Mouse (Mus musculus) hindbrain, embryonic 13.5 days (tissue): ENCODE results near the gene Ntn3. TPM values are rescaled to one million over a fixed set of nuclear protein-coding genes. Genes with fewer than 3 reads are reported as not detected.

Experiments used
- ATAC-seq: fragments of 200-750 bp; cut with Nextera tagmentation; 2 replicates; pipeline ENCODE4 v1.8.0; 2017; ENCODE audit warnings: moderate TSS enrichment; ENCODE audit not compliant: low FRiP score
- H3K27ac ChIP-seq: fragments of 300-500 bp; sonication (generic); 2 replicates; pipeline ENCODE4 v1.5.1; 2015; ENCODE audit warnings: inconsistent platforms, mild to moderate bottlenecking, moderate library complexity
- H3K27me3 ChIP-seq: fragments of 300-500 bp; sonication (generic); 2 replicates; pipeline ENCODE4 v1.6.1; 2015; ENCODE audit warnings: mild to moderate bottlenecking, inconsistent platforms
- H3K36me3 ChIP-seq: fragments of 300-500 bp; sonication (generic); 2 replicates; pipeline ENCODE4 v1.6.1; 2015; ENCODE audit warnings: mild to moderate bottlenecking, inconsistent platforms
- H3K4me1 ChIP-seq: fragments of 300-500 bp; sonication (generic); replicated peaks from 2 replicates; pipeline ENCODE4 v1.6.1; 2015; ENCODE audit warnings: inconsistent platforms
- H3K4me2 ChIP-seq: fragments of 300-500 bp; sonication (generic); 2 replicates; pipeline ENCODE4 v1.6.1; 2015; ENCODE audit warnings: inconsistent platforms, mild to moderate bottlenecking, moderate library complexity
- H3K4me3 ChIP-seq: fragments of 300-500 bp; sonication (generic); 2 replicates; pipeline ENCODE4 v1.5.1; 2015; ENCODE audit warnings: mild to moderate bottlenecking, inconsistent platforms
- H3K9ac ChIP-seq: fragments of 300-500 bp; sonication (generic); 2 replicates; pipeline ENCODE4 v1.6.1; 2015; ENCODE audit warnings: mild to moderate bottlenecking, inconsistent platforms
- H3K9me3 ChIP-seq: fragments of 300-500 bp; sonication (generic); 2 replicates; pipeline ENCODE4 v1.6.1; 2016; ENCODE audit warnings: inconsistent platforms
- WGBS: fragments of 180-500 bp; shearing (Covaris S2); methylation state at CpG from one replicate; pipeline ENCODE4 v1.1.7; 2015; 5-methylcytosine and 5-hydroxymethylcytosine counted together
- polyA plus RNA-seq: library from polyadenylated mRNA; unstranded; fragments of >200 nt; fragmentation: Nextera tagmentation; extraction: Ambion mirVana; gene quantifications from 2 replicates; pipeline ENCODE4 v1.2.1, GENCODE M21; 2015

Gene Ntn3
- polyA plus RNA-seq, 1 experiment from 2014 or later = 4.2 TPM

- no peak for ATAC-seq
- WGBS = 68% methylated on average over 15 of the region's 15 CpGs
- Histone ChIP-seq H3K9ac (peak overlapping the region; percentile 47; the same call in 1 of the 2 replicates), H3K9me3 (no peaks in the 10 kb centered on the region), H3K36me3 (no peaks in the 10 kb centered on the region), H3K4me1 (peaks cover 19% of the 10 kb centered on the region), H3K4me3 (no peak overlapping the region), H3K27me3 (no peaks in the 10 kb centered on the region), H3K4me2 (no peak overlapping the region), H3K27ac (no peak overlapping the region)
Observed at GRCm38 (mm10) chr17:24197032-24197824, 12.1 kb downstream of the Ntn3 start.

GRCm38 (mm10) chr17:24195349-24195748 lies 14.0 kb downstream of the Ntn3 start:
- peaks cover 14% of the 10 kb centered on the region for H3K4me1 ChIP-seq
- 67% methylated on average over 2 of the region's 2 CpGs for WGBS

GRCm38 (mm10) chr17:24193769-24194168 lies 15.6 kb downstream of the Ntn3 start:
- Histone ChIP-seq H3K4me1 (peaks cover 11% of the 10 kb centered on the region), H3K9me3 (no peaks in the 10 kb centered on the region), H3K9ac (no peak overlapping the region), H3K4me3 (no peak overlapping the region), H3K4me2 (no peak overlapping the region), H3K36me3 (peaks cover 3% of the 10 kb centered on the region; the same call in 1 of the 2 replicates), H3K27ac (no peak overlapping the region), H3K27me3 (no peaks in the 10 kb centered on the region)
- ATAC-seq = no peak
- 90% methylated on average over 5 of the region's 5 CpGs for WGBS

More at GRCm38 (mm10) chr17:24195349-24195748, 14.0 kb downstream of the Ntn3 start:
- Histone ChIP-seq H3K27ac (no peak overlapping the region), H3K9me3 (no peaks in the 10 kb centered on the region), H3K27me3 (no peaks in the 10 kb centered on the region), H3K4me2 (no peak overlapping the region), H3K36me3 (no peaks in the 10 kb centered on the region), H3K4me3 (no peak overlapping the region), H3K9ac (peak overlapping the region; percentile 29; the same call in 1 of the 2 replicates)
- ATAC-seq = no peak

GRCm38 (mm10) chr17:24193268-24193667 lies 16.1 kb downstream of the Ntn3 start:
- Histone ChIP-seq H3K4me2 (no peak overlapping the region), H3K9me3 (no peaks in the 10 kb centered on the region), H3K4me1 (peaks cover 11% of the 10 kb centered on the region), H3K36me3 (peaks cover 7% of the 10 kb centered on the region; the same call in 1 of the 2 replicates), H3K27me3 (no peaks in the 10 kb centered on the region), H3K27ac (no peak overlapping the region), H3K4me3 (no peak overlapping the region), H3K9ac (no peak overlapping the region)
- no peak for ATAC-seq
- WGBS = 89% methylated on average over 8 of the region's 8 CpGs

- Histone ChIP-seq H3K9me3 (no peaks in the 10 kb centered on the region), H3K4me2 (no peak overlapping the region), H3K4me3 (no peak overlapping the region), H3K9ac (no peak overlapping the region), H3K4me1 (peaks cover 11% of the 10 kb centered on the region), H3K27me3 (no peaks in the 10 kb centered on the region), H3K36me3 (peaks cover 10% of the 10 kb centered on the region; the same call in 1 of the 2 replicates), H3K27ac (no peak overlapping the region)
- WGBS = 91% methylated on average over 8 of the region's 8 CpGs
- no peak for ATAC-seq
Observed at GRCm38 (mm10) chr17:24192848-24193247, 16.5 kb downstream of the Ntn3 start.

GRCm38 (mm10) chr17:24191481-24191880 lies 17.9 kb downstream of the Ntn3 start:
- Histone ChIP-seq H3K9ac (no peak overlapping the region), H3K27me3 (no peaks in the 10 kb centered on the region), H3K36me3 (peaks cover 13% of the 10 kb centered on the region; the same call in 1 of the 2 replicates), H3K4me1 (0 out of 2 replicates have a peak, but pooled peaks cover 6% of the 10 kb centered on the region), H3K9me3 (no peaks in the 10 kb centered on the region), H3K27ac (no peak overlapping the region), H3K4me2 (no peak overlapping the region), H3K4me3 (no peak overlapping the region)
- WGBS = 88% methylated on average over 4 of the region's 4 CpGs
- ATAC-seq = no peak

GRCm38 (mm10) chr17:24190934-24191333 lies 18.4 kb downstream of the Ntn3 start:
- 0 out of 2 replicates have a peak, but pooled peaks cover 6% of the 10 kb centered on the region for H3K4me1 ChIP-seq
- no peak overlapping the region for H3K4me2 ChIP-seq
- ATAC-seq = no peak
- no peaks in the 10 kb centered on the region for H3K9me3 ChIP-seq
- WGBS = 90% methylated on average over 2 of the region's 2 CpGs
- H3K9ac ChIP-seq = no peak overlapping the region
- no peak overlapping the region for H3K4me3 ChIP-seq
- no peak overlapping the region for H3K27ac ChIP-seq
- peaks cover 18% of the 10 kb centered on the region for H3K36me3 ChIP-seq
- H3K27me3 ChIP-seq = no peaks in the 10 kb centered on the region

- no peak for ATAC-seq
- Histone ChIP-seq H3K4me2 (no peak overlapping the region), H3K36me3 (peaks cover 3% of the 10 kb centered on the region; the same call in 1 of the 2 replicates), H3K9me3 (no peaks in the 10 kb centered on the region), H3K4me1 (peaks cover 11% of the 10 kb centered on the region), H3K9ac (no peak overlapping the region), H3K4me3 (no peak overlapping the region), H3K27ac (no peak overlapping the region), H3K27me3 (0 out of 2 replicates have a peak, but pooled peaks cover 7% of the 10 kb centered on the region)
- 80% methylated on average over 3 of the region's 3 CpGs for WGBS
Observed at GRCm38 (mm10) chr17:24174259-24174658, 35.1 kb downstream of the Ntn3 start.

GRCm38 (mm10) chr17:24173423-24173822 lies 35.9 kb downstream of the Ntn3 start:
- Histone ChIP-seq H3K9ac (no peak overlapping the region), H3K9me3 (no peaks in the 10 kb centered on the region), H3K4me3 (no peak overlapping the region), H3K27ac (no peak overlapping the region; the same call in 1 of the 2 replicates), H3K36me3 (no peaks in the 10 kb centered on the region), H3K4me2 (no peak overlapping the region), H3K27me3 (0 out of 2 replicates have a peak, but pooled peaks cover 7% of the 10 kb centered on the region), H3K4me1 (peaks cover 11% of the 10 kb centered on the region)
- no peak for ATAC-seq
- 7% methylated on average over 3 of the region's 3 CpGs for WGBS

GRCm38 (mm10) chr17:24171738-24172137 lies 37.6 kb downstream of the Ntn3 start:
- H3K4me3 ChIP-seq = no peak overlapping the region
- H3K9me3 ChIP-seq = no peaks in the 10 kb centered on the region
- 87% methylated on average over 4 of the region's 4 CpGs for WGBS
- H3K4me1 ChIP-seq = peaks cover 28% of the 10 kb centered on the region
- H3K4me2 ChIP-seq = no peak overlapping the region
- peaks cover 10% of the 10 kb centered on the region for H3K36me3 ChIP-seq
- H3K27me3 ChIP-seq = 0 out of 2 replicates have a peak, but pooled peaks cover 7% of the 10 kb centered on the region
- ATAC-seq = no peak
- no peak overlapping the region for H3K27ac ChIP-seq
- no peak overlapping the region for H3K9ac ChIP-seq

- Histone ChIP-seq H3K4me2 (peak overlapping the region; percentile 80; the same call in 1 of the 2 replicates), H3K4me1 (peaks cover 33% of the 10 kb centered on the region), H3K4me3 (0 out of 2 replicates have a peak overlapping the region, but pooled peaks have one; percentile 98), H3K9ac (no peak overlapping the region), H3K36me3 (peaks cover 14% of the 10 kb centered on the region), H3K9me3 (no peaks in the 10 kb centered on the region), H3K27ac (no peak overlapping the region), H3K27me3 (0 out of 2 replicates have a peak, but pooled peaks cover 7% of the 10 kb centered on the region)
- no peak for ATAC-seq
- WGBS = 86% methylated on average over 5 of the region's 5 CpGs
Observed at GRCm38 (mm10) chr17:24170729-24171128, 38.6 kb downstream of the Ntn3 start.

- Histone ChIP-seq H3K4me1 (peaks cover 38% of the 10 kb centered on the region), H3K4me2 (peak overlapping the region; percentile 80), H3K27me3 (0 out of 2 replicates have a peak, but pooled peaks cover 7% of the 10 kb centered on the region), H3K9ac (peak overlapping the region; percentile 92), H3K27ac (peak overlapping the region; percentile 97), H3K36me3 (peaks cover 19% of the 10 kb centered on the region), H3K4me3 (peak overlapping the region; percentile 98), H3K9me3 (no peaks in the 10 kb centered on the region)
- no peak for ATAC-seq
- WGBS = 65% methylated on average over 3 of the region's 3 CpGs
Observed at GRCm38 (mm10) chr17:24170125-24170524, 39.2 kb downstream of the Ntn3 start.
